16 mouse cellular contexts compared by ENCODE assay signal in genomic region chrX:40874537-40874936, GRCm38 (mm10).
"Had no signal": no experiment of that assay in that cellular context is flagged by ENCODE, and none has a peak within 500 bp of the region (broad histone marks: within the 10 kb centered on the region; RNA-seq: fewer than 3 reads in every experiment).

No protein-coding gene starts in this region.

- H3K4me3 ChIP-seq: left cerebral cortex, adult 2 months; liver, embryonic 13.5 days; midbrain, embryonic 12.5 days; midbrain, embryonic 15.5 days; neural tube, embryonic 12.5 days; neural tube, embryonic 15.5 days had no signal

- H3K27ac ChIP-seq: left cerebral cortex, adult 2 months; liver, embryonic 13.5 days; midbrain, embryonic 12.5 days; midbrain, embryonic 15.5 days; neural tube, embryonic 12.5 days; neural tube, embryonic 15.5 days had no signal

- H3K27me3 ChIP-seq: liver, embryonic 13.5 days; midbrain, embryonic 12.5 days; midbrain, embryonic 15.5 days; neural tube, embryonic 12.5 days; neural tube, embryonic 15.5 days had no signal

- H3K4me2 ChIP-seq: liver, embryonic 13.5 days; midbrain, embryonic 12.5 days; midbrain, embryonic 15.5 days; neural tube, embryonic 12.5 days; neural tube, embryonic 15.5 days had no signal

- H3K4me1 ChIP-seq: liver, embryonic 13.5 days; midbrain, embryonic 12.5 days; midbrain, embryonic 15.5 days; neural tube, embryonic 12.5 days; neural tube, embryonic 15.5 days had no signal

- DNase-seq: kidney, adult 11 months; kidney, adult 9 months; kidney, postnatal 10 days; kidney, postnatal 4 days; layer of hippocampus, postnatal 36 days; liver, embryonic 13.5 days; lung, adult 2 months; lung, postnatal 14 days; lung, postnatal 4 days; thymus, adult 18-20 months; thymus, postnatal 4 days had no signal

- ATAC-seq: midbrain, embryonic 15.5 days had no signal

- H3K9ac ChIP-seq: liver, embryonic 13.5 days; midbrain, embryonic 12.5 days; midbrain, embryonic 15.5 days; neural tube, embryonic 12.5 days; neural tube, embryonic 15.5 days had no signal

- H3K36me3 ChIP-seq: liver, embryonic 13.5 days; midbrain, embryonic 12.5 days; midbrain, embryonic 15.5 days; neural tube, embryonic 12.5 days; neural tube, embryonic 15.5 days had no signal

- H3K9me3 ChIP-seq: liver, embryonic 13.5 days; midbrain, embryonic 12.5 days; midbrain, embryonic 15.5 days; neural tube, embryonic 12.5 days; neural tube, embryonic 15.5 days had no signal
